Mouse (Mus musculus) ES-Bruce4 (cell line): ENCODE measurements around the gene Pvr. TPM values are rescaled to one million over a fixed set of nuclear protein-coding genes. Genes with fewer than 3 reads are reported as not detected.

ENCODE experiments used
- H3K27ac ChIP-seq: 2 replicates; pipeline ENCODE4 v1.5.1; 2012; ENCODE audit warnings: low read length, inconsistent platforms; ENCODE audit not compliant: insufficient read depth
- H3K27me3 ChIP-seq: 2 replicates; pipeline ENCODE4 v1.6.1; 2012; ENCODE audit warnings: mild to moderate bottlenecking, low read length, inconsistent platforms; ENCODE audit not compliant: control insufficient read depth, poor library complexity, insufficient read depth, severe bottlenecking
- H3K36me3 ChIP-seq: 2 replicates; pipeline ENCODE4 v1.6.1; 2012; ENCODE audit warnings: inconsistent platforms, mild to moderate bottlenecking, low read length, moderate library complexity; ENCODE audit not compliant: control insufficient read depth, poor library complexity, insufficient read depth, severe bottlenecking
- H3K4me1 ChIP-seq: one replicate; pipeline ENCODE4 v1.8.1; 2011; ENCODE audit warnings: low read length; ENCODE audit not compliant: control insufficient read depth, insufficient read depth
- H3K4me3 ChIP-seq: 2 replicates; pipeline ENCODE4 v1.5.1; 2011; ENCODE audit warnings: low read depth, mild to moderate bottlenecking, low read length
- H3K9ac ChIP-seq: 2 replicates; pipeline ENCODE4 v1.6.1; 2012; ENCODE audit warnings: low read depth, mild to moderate bottlenecking, inconsistent platforms; ENCODE audit not compliant: poor library complexity, severe bottlenecking
- H3K9me3 ChIP-seq: replicated peaks from 2 replicates; pipeline ENCODE4 v1.6.1; 2012; ENCODE audit warnings: mild to moderate bottlenecking, low read length, inconsistent platforms; ENCODE audit not compliant: control insufficient read depth, poor library complexity, insufficient read depth, severe bottlenecking
- CTCF ChIP-seq: IDR thresholded peaks from one replicate; pipeline ENCODE4 v1.8.1; 2011; ENCODE audit warnings: low read depth, low read length
- EP300 ChIP-seq: IDR thresholded peaks from 2 replicates; pipeline ENCODE4 v1.6.1; 2011; ENCODE audit warnings: low read depth, low read length; ENCODE audit not compliant: insufficient read depth
- POLR2A ChIP-seq: IDR thresholded peaks from one replicate; pipeline ENCODE4 v1.8.1; 2011; ENCODE audit warnings: low read length; ENCODE audit not compliant: insufficient read depth
- polyA plus RNA-seq: library from polyadenylated mRNA; stranded (reverse); fragments of >200 nt; gene quantifications from 2 replicates; pipeline ENCODE4 v1.2.4, GENCODE M21; 2011; ENCODE audit warnings: low read depth; ENCODE audit not compliant: missing spikeins, insufficient read depth, insufficient read length

Gene Pvr
- polyA plus RNA-seq, 1 experiment = 68.1 TPM

DNA sequence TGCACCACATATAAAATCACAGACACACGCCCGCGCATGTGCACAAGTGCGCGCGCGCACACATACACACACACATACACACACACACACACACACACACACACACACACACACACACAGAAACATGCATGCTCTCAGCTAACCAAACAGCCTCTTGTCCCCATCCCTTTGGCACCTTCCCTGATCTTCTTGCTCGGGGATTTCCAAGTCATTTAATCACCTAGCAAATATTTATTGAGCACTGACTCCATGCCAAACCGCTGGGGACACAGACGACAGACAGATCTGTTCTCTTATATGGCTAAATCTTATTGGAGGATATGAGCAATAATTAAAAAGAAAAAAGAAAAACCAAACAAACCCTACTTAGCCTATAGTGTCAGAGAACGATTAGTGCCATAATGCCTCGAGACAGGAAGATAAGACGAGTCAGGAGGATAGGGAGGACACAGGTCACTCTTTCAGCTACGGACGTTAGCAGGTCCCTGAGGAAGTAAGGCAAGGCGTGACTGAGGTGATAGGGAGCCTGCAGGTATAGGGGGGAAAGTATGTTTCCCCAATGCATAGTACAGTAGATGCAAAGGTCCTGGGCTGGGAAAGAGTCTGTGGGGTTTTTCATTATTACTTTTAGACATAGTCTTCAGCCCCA, 53.1 kb downstream of the Pvr start:
- no peak for TF ChIP-seq POLR2A
- no peak for TF ChIP-seq CTCF
- no peak for TF ChIP-seq EP300
- H3K9me3 ChIP-seq = no peaks in the 10 kb centered on the region

DNA sequence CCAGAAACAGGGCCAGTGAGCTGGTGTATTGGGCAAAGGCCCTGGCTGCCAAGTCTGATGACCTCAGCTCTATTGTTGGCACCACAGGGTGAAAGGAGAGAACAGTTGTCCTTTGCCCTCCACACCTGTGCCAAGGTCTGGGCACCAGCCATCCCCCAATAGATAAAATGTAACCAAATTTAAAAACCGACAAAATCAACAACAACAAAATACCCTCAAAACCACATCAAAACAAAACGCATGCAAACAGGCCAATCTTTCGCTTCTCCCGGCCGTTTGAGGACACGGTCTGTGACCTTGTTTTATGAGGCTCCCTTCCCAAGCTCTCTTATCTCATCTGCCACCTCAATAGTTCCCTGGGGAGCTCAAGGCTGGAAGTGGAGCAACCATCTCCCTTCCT, 54.5 kb downstream of the Pvr start:
- no peak for TF ChIP-seq POLR2A
- H3K4me1 ChIP-seq = peaks cover 4% of the 10 kb centered on the region
- H3K9me3 ChIP-seq = no peaks in the 10 kb centered on the region
- no peak overlapping the region for H3K27ac ChIP-seq
- H3K4me3 ChIP-seq = no peak overlapping the region
- H3K27me3 ChIP-seq = no peaks in the 10 kb centered on the region
- no peaks in the 10 kb centered on the region for H3K36me3 ChIP-seq
- H3K9ac ChIP-seq = no peak overlapping the region

More for the DNA sequence above, 53.1 kb downstream of the Pvr start:
- Histone ChIP-seq H3K27ac (no peak overlapping the region), H3K36me3 (no peaks in the 10 kb centered on the region), H3K4me3 (no peak overlapping the region), H3K9ac (no peak overlapping the region), H3K27me3 (no peaks in the 10 kb centered on the region), H3K4me1 (peaks cover 4% of the 10 kb centered on the region)

DNA sequence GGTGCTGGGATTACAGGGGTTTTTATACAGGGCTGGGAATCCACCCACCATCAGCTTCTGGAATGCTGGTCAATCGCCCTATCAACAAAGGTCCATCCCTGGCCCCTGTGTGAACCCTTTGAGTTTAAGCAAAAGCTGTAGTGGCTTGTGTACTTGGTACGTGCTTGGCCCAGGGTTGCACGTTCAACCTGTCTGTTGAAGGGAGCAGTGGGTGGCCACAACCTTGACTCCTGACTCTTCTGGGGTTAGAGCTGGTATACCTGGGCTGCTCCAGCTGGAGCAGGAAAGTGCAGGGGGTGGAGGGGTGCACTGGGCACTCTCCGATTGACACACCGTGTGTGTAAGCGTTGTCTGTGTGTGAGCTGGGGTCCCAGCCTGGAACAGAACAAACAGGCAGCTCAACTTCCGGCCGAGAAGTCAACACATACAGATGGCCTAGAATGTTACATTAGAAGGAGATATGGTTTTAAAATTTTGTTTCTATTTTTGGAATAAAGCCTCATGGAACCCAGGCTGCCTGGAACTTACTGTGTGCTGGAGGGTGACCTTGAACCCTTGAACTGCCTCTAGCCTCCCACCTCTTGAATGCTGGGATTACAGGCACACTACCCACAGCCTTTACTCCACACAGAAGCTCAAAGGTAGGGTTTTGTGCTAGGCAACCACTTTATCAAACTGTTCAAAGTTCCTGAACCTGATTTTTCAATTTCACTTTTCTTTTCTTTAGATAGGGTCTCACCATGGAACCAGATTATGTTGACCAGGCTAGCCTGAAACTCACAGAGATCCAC, 55.5 kb downstream of the Pvr start:
- Histone ChIP-seq H3K36me3 (no peaks in the 10 kb centered on the region), H3K27ac (no peak overlapping the region), H3K27me3 (no peaks in the 10 kb centered on the region), H3K4me3 (no peak overlapping the region), H3K4me1 (peaks cover 4% of the 10 kb centered on the region), H3K9me3 (no peaks in the 10 kb centered on the region), H3K9ac (no peak overlapping the region)
- TF ChIP-seq EP300 = no peak
- TF ChIP-seq POLR2A = no peak
- no peak for TF ChIP-seq CTCF

DNA sequence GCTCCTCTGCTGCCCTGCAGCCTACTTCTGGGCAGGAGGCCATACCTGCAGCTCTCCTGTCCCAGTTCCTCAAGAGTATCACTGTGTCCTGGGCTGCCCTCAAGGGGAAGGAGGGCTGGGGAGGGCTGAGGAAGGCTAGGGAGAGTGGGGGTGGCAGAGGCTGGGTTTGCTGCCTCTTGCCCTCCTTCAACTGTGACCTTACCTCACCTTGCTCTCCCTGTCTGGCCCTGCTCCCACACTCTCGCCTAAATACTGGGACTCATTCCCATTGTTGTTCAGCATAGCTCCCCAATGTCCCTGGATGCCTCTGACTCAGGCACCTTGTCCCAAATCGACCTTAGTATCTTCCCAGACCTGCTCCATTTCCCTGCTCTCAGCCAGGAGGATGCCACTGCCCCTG, 56.7 kb downstream of the Pvr start:
- Histone ChIP-seq H3K4me1 (peaks cover 4% of the 10 kb centered on the region), H3K4me3 (no peak overlapping the region), H3K36me3 (no peaks in the 10 kb centered on the region), H3K9ac (no peak overlapping the region), H3K27ac (no peak overlapping the region), H3K9me3 (no peaks in the 10 kb centered on the region), H3K27me3 (no peaks in the 10 kb centered on the region)
- no peak for TF ChIP-seq EP300
- TF ChIP-seq POLR2A = no peak
- TF ChIP-seq CTCF = no peak

DNA sequence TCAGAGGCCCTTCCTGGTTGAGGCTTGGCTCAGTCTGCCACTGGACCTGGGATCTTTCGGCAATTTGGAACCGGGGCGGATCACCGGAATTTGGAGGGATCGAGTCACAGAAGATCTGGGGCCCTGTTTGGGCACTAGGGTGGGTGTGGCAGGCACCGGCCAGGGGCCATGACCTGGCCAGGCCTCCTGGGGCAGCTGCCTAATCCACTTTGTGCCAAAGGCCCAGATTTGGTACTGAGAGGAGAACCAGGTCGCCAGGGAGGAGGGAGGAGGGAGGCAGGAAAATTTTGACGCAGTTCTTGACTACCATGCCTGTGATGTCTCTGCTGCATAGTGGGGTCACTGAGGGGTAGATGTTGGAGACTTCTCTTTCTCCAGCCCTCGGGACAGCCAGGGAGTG, 59.8 kb downstream of the Pvr start, which contains the start of gene Ceacam16:
Gene Ceacam16, minus strand, starts transcription at position 101 of the 400 bp plus-strand sequence.
- no peak within 1 kb of the TSS for H3K9ac ChIP-seq
- H3K27ac ChIP-seq = no peak within 1 kb of the TSS
- no peaks in the 10 kb centered on the region for H3K9me3 ChIP-seq
- no peaks in the 10 kb centered on the region for H3K27me3 ChIP-seq
- H3K36me3 ChIP-seq = no peaks in the 10 kb centered on the region
- H3K4me1 ChIP-seq = peaks cover 4% of the 10 kb centered on the region
- no peak for TF ChIP-seq CTCF
- no peak for TF ChIP-seq POLR2A
- no peak for TF ChIP-seq EP300
- H3K4me3 ChIP-seq = no peak within 1 kb of the TSS

DNA sequence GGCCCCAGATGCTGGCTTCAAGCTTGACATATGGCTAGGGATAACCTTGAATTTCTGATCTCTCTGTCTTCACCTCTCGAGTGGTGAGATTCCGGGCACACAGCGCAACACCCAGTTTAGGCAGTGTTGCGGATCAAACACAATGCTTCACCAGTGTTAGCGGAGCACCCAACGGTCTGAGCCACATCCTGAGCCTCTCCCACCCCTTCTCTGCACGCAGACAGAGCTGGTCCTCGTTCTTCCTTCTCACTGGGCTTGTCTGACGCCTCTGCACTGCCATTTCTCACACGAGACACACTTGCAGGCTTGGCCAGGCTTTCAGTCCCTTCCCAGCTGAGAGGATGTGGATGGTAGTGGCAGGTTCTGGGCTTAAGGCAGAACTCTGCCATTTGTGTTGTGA, 61.2 kb downstream of the Pvr start:
- H3K36me3 ChIP-seq = no peaks in the 10 kb centered on the region
- peaks cover 2% of the 10 kb centered on the region for H3K4me1 ChIP-seq
- no peaks in the 10 kb centered on the region for H3K9me3 ChIP-seq
- H3K4me3 ChIP-seq = no peak overlapping the region
- H3K27ac ChIP-seq = no peak overlapping the region
- no peak overlapping the region for H3K9ac ChIP-seq
- no peaks in the 10 kb centered on the region for H3K27me3 ChIP-seq
- no peak for TF ChIP-seq POLR2A
